Mouse (Mus musculus): ENCODE results near the gene Olfr787. TPM values are rescaled to one million over a fixed set of nuclear protein-coding genes. Genes with fewer than 3 reads are reported as not detected.

Olfr787 gene
- polyA plus RNA-seq, 1 experiment from 2014 or later: not detected

GRCm38 (mm10) chr10:129490101-129490500 is 28.4 kb downstream of the Olfr787 start:
- Histone ChIP-seq H3K9ac (ENCODE audit: low read length) (no peak overlapping the region), H3K9me3 (ENCODE audit: control insufficient read depth, low read length) (no peaks in the 10 kb centered on the region), H3K27ac (replicated peaks) (no peak overlapping the region), H3K36me3 (ENCODE audit: control insufficient read depth, insufficient read depth, low read length) (no peaks in the 10 kb centered on the region), H3K4me3 (ENCODE audit: low read depth, low read length) (no peak overlapping the region), H3K4me2 (replicated peaks; ENCODE audit: low read depth) (no peak overlapping the region), H3K27me3 (ENCODE audit: control insufficient read depth, insufficient read depth, low read length) (no peaks in the 10 kb centered on the region), H3K4me1 (replicated peaks; ENCODE audit: control insufficient read depth, insufficient read depth) (no peaks in the 10 kb centered on the region)
- DNase-seq (ENCODE audit: low spot score): no peak
- ATAC-seq (ENCODE audit: low FRiP score, low TSS enrichment): no peak
- TF ChIP-seq EP300 (optimal IDR thresholded peaks at IDR 0.05) (no peak), CTCF (IDR thresholded peaks at IDR 0.05; ENCODE audit: low read depth) (no peak)
- 73% methylated on average over 2 of the region's 2 CpGs for WGBS

GRCm38 (mm10) chr10:129498192-129498591 is 36.5 kb downstream of the Olfr787 start, which contains the start of gene Olfr790:
Gene Olfr790 (plus strand): TSS chr10:129498492.
- no peak for TF ChIP-seq CTCF (IDR thresholded peaks at IDR 0.05; ENCODE audit: low read depth)
- no peak for TF ChIP-seq EP300 (optimal IDR thresholded peaks at IDR 0.05)
- no peaks in the 10 kb centered on the region for H3K4me1 ChIP-seq (replicated peaks; ENCODE audit: control insufficient read depth, insufficient read depth)
- H3K27me3 ChIP-seq (ENCODE audit: control insufficient read depth, insufficient read depth, low read length): no peaks in the 10 kb centered on the region
- ATAC-seq (ENCODE audit: low FRiP score, low TSS enrichment): no peak
- DNase-seq (ENCODE audit: low spot score): no peak
- H3K36me3 ChIP-seq (ENCODE audit: control insufficient read depth, insufficient read depth, low read length): no peaks in the 10 kb centered on the region
- no peak within 1 kb of the TSS for H3K27ac ChIP-seq (replicated peaks)
- no peaks in the 10 kb centered on the region for H3K9me3 ChIP-seq (ENCODE audit: control insufficient read depth, low read length)
- H3K9ac ChIP-seq (ENCODE audit: low read length): no peak within 1 kb of the TSS
- H3K4me3 ChIP-seq (ENCODE audit: low read depth, low read length): no peak within 1 kb of the TSS
- no peak within 1 kb of the TSS for H3K4me2 ChIP-seq (replicated peaks; ENCODE audit: low read depth)

Other genes starting within 250 kb of the Olfr787 start
- gene Olfr774, start 225.7 kb upstream of the Olfr787 start, polyA plus RNA-seq (2015; fragmentation: Nextera tagmentation; extraction: Ambion mirVana): not detected in 2 replicates
- gene Olfr775, start 213.4 kb upstream of the Olfr787 start, polyA plus RNA-seq (2015; fragmentation: Nextera tagmentation; extraction: Ambion mirVana): not detected in 2 replicates
- gene Olfr776, start 202.7 kb upstream of the Olfr787 start, polyA plus RNA-seq (2015; fragmentation: Nextera tagmentation; extraction: Ambion mirVana): not detected in 2 replicates
- gene Olfr777, start 190.4 kb upstream of the Olfr787 start, polyA plus RNA-seq (2015; fragmentation: Nextera tagmentation; extraction: Ambion mirVana): not detected in 2 replicates
- gene Olfr780, start 143.7 kb upstream of the Olfr787 start, polyA plus RNA-seq (2015; fragmentation: Nextera tagmentation; extraction: Ambion mirVana): not detected in 2 replicates
- gene Olfr781, start 133.0 kb upstream of the Olfr787 start, polyA plus RNA-seq (2015; fragmentation: Nextera tagmentation; extraction: Ambion mirVana): not detected in 2 replicates
- gene Olfr782, start 113.0 kb upstream of the Olfr787 start, polyA plus RNA-seq (2015; fragmentation: Nextera tagmentation; extraction: Ambion mirVana): not detected in 2 replicates
- gene Olfr784, start 77.8 kb upstream of the Olfr787 start, polyA plus RNA-seq (2015; fragmentation: Nextera tagmentation; extraction: Ambion mirVana): 0.04 TPM in 1 of 2 replicates, not detected in the other
- gene Olfr785, start 56.4 kb upstream of the Olfr787 start, polyA plus RNA-seq (2015; fragmentation: Nextera tagmentation; extraction: Ambion mirVana): not detected in 2 replicates
- 0.06 TPM in 1 of 2 replicates, not detected in the other for gene Olfr786, start 34.6 kb upstream of the Olfr787 start, polyA plus RNA-seq (2015; fragmentation: Nextera tagmentation; extraction: Ambion mirVana)
- not detected in 2 replicates for gene Olfr788, start 9.1 kb downstream of the Olfr787 start, polyA plus RNA-seq (2015; fragmentation: Nextera tagmentation; extraction: Ambion mirVana)
- gene Olfr789, start 22.9 kb downstream of the Olfr787 start, polyA plus RNA-seq (2015; fragmentation: Nextera tagmentation; extraction: Ambion mirVana): not detected in 2 replicates
- not detected in 2 replicates for gene Olfr790, start 36.6 kb downstream of the Olfr787 start, polyA plus RNA-seq (2015; fragmentation: Nextera tagmentation; extraction: Ambion mirVana)
- not detected in 2 replicates for gene Olfr791, start 59.9 kb downstream of the Olfr787 start, polyA plus RNA-seq (2015; fragmentation: Nextera tagmentation; extraction: Ambion mirVana)
- gene Olfr792, start 77.3 kb downstream of the Olfr787 start, polyA plus RNA-seq (2015; fragmentation: Nextera tagmentation; extraction: Ambion mirVana): not detected in 2 replicates
- gene Olfr794, start 105.8 kb downstream of the Olfr787 start, polyA plus RNA-seq (2015; fragmentation: Nextera tagmentation; extraction: Ambion mirVana): not detected in 2 replicates
- gene Olfr796, start 150.7 kb downstream of the Olfr787 start, polyA plus RNA-seq (2015; fragmentation: Nextera tagmentation; extraction: Ambion mirVana): not detected in 2 replicates
- not detected in 2 replicates for gene Olfr798, start 166.1 kb downstream of the Olfr787 start, polyA plus RNA-seq (2015; fragmentation: Nextera tagmentation; extraction: Ambion mirVana)
- gene Olfr799, start 175.6 kb downstream of the Olfr787 start, polyA plus RNA-seq (2015; fragmentation: Nextera tagmentation; extraction: Ambion mirVana): not detected in 2 replicates
- not detected in 2 replicates for gene Olfr800, start 195.8 kb downstream of the Olfr787 start, polyA plus RNA-seq (2015; fragmentation: Nextera tagmentation; extraction: Ambion mirVana)
- gene Olfr801, start 212.0 kb downstream of the Olfr787 start, polyA plus RNA-seq (2015; fragmentation: Nextera tagmentation; extraction: Ambion mirVana): 0.02 TPM in 1 of 2 replicates, not detected in the other
- 0.06 TPM in 1 of 2 replicates, not detected in the other for gene Olfr802, start 226.3 kb downstream of the Olfr787 start, polyA plus RNA-seq (2015; fragmentation: Nextera tagmentation; extraction: Ambion mirVana)
- not detected in 2 replicates for gene Olfr803, start 232.4 kb downstream of the Olfr787 start, polyA plus RNA-seq (2015; fragmentation: Nextera tagmentation; extraction: Ambion mirVana)
- gene Olfr804, start 241.3 kb downstream of the Olfr787 start, polyA plus RNA-seq (2015; fragmentation: Nextera tagmentation; extraction: Ambion mirVana): not detected in 2 replicates

All from stomach, postnatal 0 days (tissue).